ENCODE assay signal across 17 mouse cellular contexts in the genomic region with DNA sequence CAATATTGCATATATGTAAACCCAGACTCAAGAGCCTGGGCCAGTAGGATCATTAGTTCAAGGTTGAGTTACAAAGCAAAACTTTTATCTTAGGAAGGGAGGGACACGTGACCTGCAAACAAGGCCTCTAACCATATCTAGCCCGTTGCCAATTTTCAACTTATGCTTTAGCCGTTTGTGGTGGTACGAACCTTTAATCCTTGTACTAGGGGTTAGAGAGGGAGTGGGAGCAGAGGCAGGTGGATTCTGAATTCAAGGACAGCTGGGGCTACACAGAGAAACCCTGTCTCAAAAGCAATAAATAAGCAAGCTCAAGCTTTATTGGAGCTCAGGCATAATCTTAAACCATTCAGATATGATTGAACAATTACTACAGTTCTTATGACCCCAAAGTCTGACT. TPM values are rescaled to one million over a fixed set of nuclear protein-coding genes. Genes with fewer than 3 reads are reported as not detected.
"Had no signal": no experiment of that assay in that cellular context is flagged by ENCODE, and none has a peak within 500 bp of the region (broad histone marks: within the 10 kb centered on the region; RNA-seq: fewer than 3 reads in every experiment).

No protein-coding gene starts in this region.

- DNase-seq: lung, adult 18-20 months; lung, embryonic 14.5 days; lung, postnatal 10 days; lung, postnatal 4 days; midbrain, embryonic 14.5 days; right cerebral cortex, postnatal 14 days; right cerebral cortex, postnatal 4 days; spleen, adult 18-20 months; thymus, adult 18-20 months; thymus, postnatal 14 days; thymus, postnatal 36 days had no signal

- ATAC-seq: midbrain, embryonic 16.5 days had no signal

- H3K9ac ChIP-seq: lung, embryonic 14.5 days; midbrain, embryonic 12.5 days; neural tube, embryonic 13.5 days had no signal

- H3K9me3 ChIP-seq: midbrain, embryonic 10.5 days; midbrain, embryonic 12.5 days; neural tube, embryonic 13.5 days had no signal

- H3K27me3 ChIP-seq: midbrain, embryonic 12.5 days; neural tube, embryonic 13.5 days had no signal

- H3K27ac ChIP-seq: midbrain, embryonic 10.5 days; midbrain, embryonic 12.5 days; neural tube, embryonic 13.5 days had no signal

- H3K4me1 ChIP-seq: midbrain, embryonic 10.5 days; midbrain, embryonic 12.5 days; neural tube, embryonic 13.5 days had no signal

- H3K4me2 ChIP-seq: lung, embryonic 14.5 days; midbrain, embryonic 12.5 days; neural tube, embryonic 13.5 days had no signal

- H3K4me3 ChIP-seq: midbrain, embryonic 10.5 days; midbrain, embryonic 12.5 days; myocyte; neural tube, embryonic 13.5 days had no signal

RNA-seq across cellular contexts. Expression of a gene that starts 19.8 kb away (rescaled TPM):
- total RNA-seq: megakaryocyte, adult 5-6 weeks had no signal
